Mouse (Mus musculus): Measurements from ENCODE around the gene Atp2b2. TPM values are rescaled to one million over a fixed set of nuclear protein-coding genes. Genes with fewer than 3 reads are reported as not detected.

Atp2b2 gene
- total RNA-seq (2023) = under 1 TPM in 1 of 2 experiments, not detected in 1; 0.07 TPM

GRCm38 (mm10) chr6:114042332-114042731 is at the start of gene Atp2b2:
TSS of gene Atp2b2 (minus strand) at chr6:114042613.

GRCm38 (mm10) chr6:113740236-113741217 is 301.9 kb downstream of the Atp2b2 start, which contains the start of gene Sec13:
TSS of gene Sec13 (minus strand) at chr6:113740743.

GRCm38 (mm10) chr6:113719878-113720277 is 322.5 kb downstream of the Atp2b2 start, which contains the start of gene Ghrl:
TSS of gene Ghrl (minus strand) at chr6:113719880.

GRCm38 (mm10) chr6:113696582-113697221 is 345.7 kb downstream of the Atp2b2 start, which contains the start of gene Tatdn2:
TSS of gene Tatdn2 (plus strand) at chr6:113697050.

Other genes starting within 250 kb of the Atp2b2 start
- not detected for gene Slc6a11, start 88.6 kb upstream of the Atp2b2 start, total RNA-seq (2023)
- not detected for gene Slc6a1, start 240.0 kb upstream of the Atp2b2 start, total RNA-seq (2023)